Mouse (Mus musculus): ENCODE results near the gene Olfr1466.

Olfr1466 gene

GRCm38 (mm10) chr19:13338562-13338961, at the start of gene Olfr1466:
Gene Olfr1466, plus strand, starts transcription at chr19:13338862.
- DNase-seq (ENCODE audit: low spot score in 2 of 2) = no peak

GRCm38 (mm10) chr19:13315441-13315840, 23.2 kb upstream of the Olfr1466 start, which contains the start of gene Olfr1465:
Gene Olfr1465, minus strand, starts transcription at chr19:13315541.
- DNase-seq (ENCODE audit: low spot score in 2 of 2) = no peak

GRCm38 (mm10) chr19:13361936-13362335, 23.3 kb downstream of the Olfr1466 start, which contains the start of gene Olfr1467:
Gene Olfr1467, plus strand, starts transcription at chr19:13362236.
- no peak for DNase-seq (ENCODE audit: low spot score in 2 of 2)
